Mouse (Mus musculus) thymus, adult 2 months (tissue): ENCODE measurements around the gene Gipr.

Source experiments
- CTCF ChIP-seq: fragments of 200-500 bp; IDR thresholded peaks from 2 replicates; pipeline ENCODE4 v1.5.1; 2012; ENCODE audit warnings: mild to moderate bottlenecking, control low read depth, low read length, moderate library complexity, borderline replicate concordance; ENCODE audit not compliant: control insufficient read depth, poor library complexity, insufficient read depth; ENCODE audit errors: extremely low read depth
- POLR2A ChIP-seq: fragments of 200-500 bp; IDR thresholded peaks from 2 replicates; pipeline ENCODE4 v1.6.1; 2012; ENCODE audit warnings: mild to moderate bottlenecking, low read length, control low read depth, moderate library complexity; ENCODE audit not compliant: control insufficient read depth, poor library complexity, insufficient read depth; ENCODE audit errors: extremely low read depth

DNA sequence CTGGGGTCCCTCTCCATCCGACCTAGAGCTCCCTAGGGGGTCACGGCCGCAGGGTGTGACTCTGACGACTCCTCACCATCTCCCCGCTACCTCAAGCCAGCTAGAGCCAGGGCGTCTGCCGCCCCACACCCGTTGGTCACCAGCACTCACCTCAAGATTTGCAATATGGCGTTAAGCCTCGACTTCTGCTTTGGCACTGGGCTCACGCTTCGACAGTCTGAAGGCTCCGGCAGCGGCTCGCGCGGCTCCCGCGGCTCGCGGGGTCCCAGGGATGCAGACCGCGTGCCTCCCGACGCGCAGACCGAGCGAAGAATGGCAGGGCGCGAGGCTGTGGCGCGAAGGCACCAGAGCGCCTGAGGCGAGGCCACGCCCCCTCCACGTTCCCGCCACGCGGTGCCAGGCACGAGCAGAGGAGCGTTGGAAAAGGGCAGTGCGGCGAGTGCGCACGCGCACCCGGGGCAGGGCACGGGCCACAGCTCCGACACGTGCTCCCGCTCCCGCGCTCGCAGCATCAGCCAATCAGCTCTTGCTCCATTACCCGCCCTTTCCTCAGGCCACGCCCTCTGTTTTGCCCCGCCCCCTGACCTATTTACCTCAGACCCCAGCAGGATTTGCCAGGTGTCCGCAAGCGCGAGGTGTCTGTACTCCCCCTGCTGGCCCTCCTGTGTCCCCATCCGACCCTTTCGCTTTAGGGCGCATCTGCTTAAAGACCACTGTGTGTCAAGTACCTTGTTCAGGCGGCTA is 47.7 kb downstream of the Gipr start, which contains the start of gene Gm4969:
- no peak for TF ChIP-seq CTCF
- TF ChIP-seq POLR2A: no peak
